Mouse (Mus musculus) frontal cortex, postnatal 14 days (tissue): Measurements from ENCODE around the gene Arhgap29.

ENCODE experiments used
- DNase-seq, 2 experiments: peaks; one replicate each; pipeline ENCODE4 v3.0.0; 2022; ENCODE audit warnings: low spot score in 2 of 2

Gene Arhgap29

DNA sequence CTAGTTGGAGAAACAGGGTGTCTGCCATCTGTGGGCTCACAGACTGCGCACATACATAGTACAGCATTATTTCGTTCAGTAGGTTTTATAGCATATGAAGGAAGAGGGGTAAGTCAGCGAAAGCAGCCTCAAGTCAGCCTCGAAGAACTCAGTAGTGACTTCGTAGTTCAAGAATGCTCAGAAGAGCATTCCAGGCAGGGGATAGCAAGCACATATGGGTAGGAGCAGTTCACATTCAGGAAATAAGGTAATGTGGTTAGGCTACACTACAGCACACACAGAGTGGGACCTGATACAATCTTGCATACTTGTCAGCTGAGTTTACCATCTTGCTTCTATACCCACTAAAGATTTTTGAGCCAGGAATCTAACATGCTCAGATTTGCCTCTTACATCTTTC lies 58.0 kb downstream of the Arhgap29 start:
- no peak for DNase-seq

GRCm38 (mm10) chr3:122012464-122012863 lies 60.1 kb downstream of the Arhgap29 start:
- no peak for DNase-seq

GRCm38 (mm10) chr3:122018421-122018820 lies 66.1 kb downstream of the Arhgap29 start:
- DNase-seq: no peak

DNA sequence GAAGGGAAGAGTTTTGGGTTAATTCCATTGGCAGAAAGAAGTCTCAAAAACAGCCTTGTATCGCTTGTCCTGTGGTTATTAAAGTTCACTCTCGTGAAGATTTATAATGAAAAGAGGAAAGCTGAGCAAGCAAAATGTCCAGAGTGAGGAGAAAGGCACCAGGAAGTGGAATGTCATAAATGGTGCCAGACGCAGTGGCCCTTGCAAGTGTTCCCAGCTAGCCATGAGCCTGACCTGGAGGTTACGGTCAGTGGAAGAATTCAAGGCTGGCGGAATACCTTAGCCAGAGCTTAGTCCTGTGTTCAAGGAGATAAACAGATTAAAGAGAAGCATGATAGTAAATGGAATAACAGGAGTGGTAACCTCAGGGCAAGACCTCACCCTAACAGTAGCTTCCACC lies 66.8 kb downstream of the Arhgap29 start:
- no peak for DNase-seq

DNA sequence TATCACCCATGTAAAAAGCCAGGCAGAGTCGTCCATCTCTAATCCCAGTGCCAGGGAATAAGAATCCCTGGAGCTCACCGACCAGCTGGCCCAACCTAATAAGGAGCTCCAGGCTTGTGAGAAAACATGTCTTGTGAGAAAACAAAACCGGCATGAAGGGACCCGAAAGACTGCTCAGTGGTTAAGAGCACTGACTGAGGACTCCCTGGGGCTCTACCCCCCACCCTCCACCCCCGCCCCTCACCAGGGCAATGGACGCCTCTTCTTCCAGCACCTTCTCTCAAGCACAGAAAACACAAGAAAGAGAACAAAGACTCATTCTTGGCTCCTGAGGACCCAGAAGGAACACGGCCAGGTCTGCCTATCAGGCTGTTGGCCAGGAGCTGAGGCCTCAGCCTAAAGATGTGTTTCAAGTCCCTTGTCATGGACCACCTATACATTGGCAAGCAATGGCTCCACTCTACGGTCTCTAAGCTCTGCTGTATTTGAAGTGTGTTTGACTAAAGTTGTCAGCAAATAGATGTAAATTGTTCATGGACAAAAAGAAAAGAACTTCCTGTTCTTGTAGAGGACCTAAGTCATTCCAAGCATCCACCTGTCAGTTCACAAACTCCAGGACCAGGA lies 68.8 kb downstream of the Arhgap29 start:
- no peak for DNase-seq

- DNase-seq: no peak
Measured at GRCm38 (mm10) chr3:122022355-122022754, 70.0 kb downstream of the Arhgap29 start.

GRCm38 (mm10) chr3:122026676-122027075 lies 74.3 kb downstream of the Arhgap29 start:
- DNase-seq: no peak

DNA sequence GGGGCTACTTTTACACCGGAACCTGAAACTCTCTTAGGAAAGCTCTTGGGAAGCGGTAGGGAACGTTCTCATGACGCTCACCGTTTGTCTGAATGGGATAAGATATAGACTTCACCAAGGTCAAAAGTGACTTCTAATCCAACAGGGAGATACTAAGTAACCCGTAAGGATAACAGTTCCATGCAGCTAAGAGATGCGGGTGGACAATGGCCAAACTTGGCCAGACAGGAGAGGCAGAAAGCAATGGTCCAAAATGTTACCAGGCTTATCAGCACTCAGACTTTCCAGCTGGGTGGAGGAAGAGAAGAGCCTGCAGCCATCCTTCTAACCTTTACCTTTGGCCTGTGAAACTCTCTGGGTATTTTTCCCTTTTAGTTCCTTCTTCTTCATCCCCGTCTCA lies 75.4 kb downstream of the Arhgap29 start:
- DNase-seq: no peak

GRCm38 (mm10) chr3:122033248-122033837 lies 81.0 kb downstream of the Arhgap29 start:
- DNase-seq: no peak

DNA sequence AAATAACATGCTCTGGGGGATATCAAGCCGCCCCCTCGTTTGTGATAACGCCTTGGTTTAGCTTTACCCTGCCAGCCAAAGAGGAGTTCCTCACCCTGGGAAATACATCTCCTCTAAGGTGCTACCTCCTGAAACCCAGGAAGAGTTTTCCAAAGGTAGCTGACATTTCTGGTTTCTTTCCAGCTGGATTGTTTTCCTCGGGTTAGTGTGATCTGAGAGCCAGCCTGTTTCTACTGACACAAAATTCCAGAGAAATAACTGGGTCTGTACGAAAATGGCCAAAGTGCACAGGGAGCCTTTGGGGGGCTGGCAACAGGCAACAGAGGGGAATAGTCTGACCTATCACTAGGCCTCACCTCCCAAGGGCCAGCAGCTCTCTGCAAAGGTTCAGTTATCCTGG lies 81.9 kb downstream of the Arhgap29 start:
- DNase-seq: no peak

GRCm38 (mm10) chr3:122035092-122035491 lies 82.8 kb downstream of the Arhgap29 start:
- no peak for DNase-seq

DNA sequence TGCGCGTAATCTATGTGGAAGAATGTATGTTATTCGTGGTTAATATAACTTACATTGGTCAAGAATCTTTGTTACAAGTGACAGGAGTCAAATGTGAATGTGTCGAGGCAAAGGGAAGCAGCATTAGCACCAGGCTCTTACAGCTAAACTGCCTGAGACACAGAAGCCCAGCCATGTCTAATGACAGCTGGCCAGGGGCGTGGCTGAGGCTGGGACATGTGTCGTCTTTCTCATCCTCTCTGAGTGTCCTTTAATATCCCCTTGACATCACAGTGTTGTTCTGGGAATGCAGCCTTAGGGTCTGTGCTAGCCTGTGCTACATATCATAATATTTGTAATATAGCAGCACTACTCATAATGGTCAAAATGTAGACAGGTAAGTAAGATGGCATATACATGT lies 88.2 kb downstream of the Arhgap29 start:
- DNase-seq: no peak

DNA sequence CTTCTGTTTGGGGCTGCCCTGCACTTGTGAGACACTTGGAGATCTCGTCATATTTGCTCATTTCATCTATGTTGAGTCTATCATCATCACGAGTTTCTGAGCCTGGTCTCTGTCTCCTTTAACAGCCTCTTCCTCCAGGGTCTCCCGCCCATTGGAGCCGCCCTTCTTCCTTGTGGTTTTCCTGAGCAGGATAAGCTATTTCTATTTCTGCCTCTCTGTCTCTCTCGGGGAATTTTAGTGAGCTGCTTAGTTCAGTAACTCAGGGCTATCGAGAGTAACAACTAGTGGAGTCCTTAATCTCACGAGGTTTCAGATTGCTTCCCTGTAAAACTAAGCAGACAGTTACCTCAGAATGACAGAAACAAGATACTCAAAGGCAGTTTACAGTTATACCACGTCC lies 90.8 kb downstream of the Arhgap29 start:
- DNase-seq: no peak

GRCm38 (mm10) chr3:122043799-122044547 lies 91.6 kb downstream of the Arhgap29 start, which contains the start of gene Abca4:
Abca4 (plus strand) TSS chr3:122044443.
- no peak for DNase-seq

GRCm38 (mm10) chr3:122046187-122046620 lies 93.9 kb downstream of the Arhgap29 start:
- DNase-seq: no peak

- DNase-seq: no peak
Measured at GRCm38 (mm10) chr3:122047402-122047801, 95.1 kb downstream of the Arhgap29 start.

DNA sequence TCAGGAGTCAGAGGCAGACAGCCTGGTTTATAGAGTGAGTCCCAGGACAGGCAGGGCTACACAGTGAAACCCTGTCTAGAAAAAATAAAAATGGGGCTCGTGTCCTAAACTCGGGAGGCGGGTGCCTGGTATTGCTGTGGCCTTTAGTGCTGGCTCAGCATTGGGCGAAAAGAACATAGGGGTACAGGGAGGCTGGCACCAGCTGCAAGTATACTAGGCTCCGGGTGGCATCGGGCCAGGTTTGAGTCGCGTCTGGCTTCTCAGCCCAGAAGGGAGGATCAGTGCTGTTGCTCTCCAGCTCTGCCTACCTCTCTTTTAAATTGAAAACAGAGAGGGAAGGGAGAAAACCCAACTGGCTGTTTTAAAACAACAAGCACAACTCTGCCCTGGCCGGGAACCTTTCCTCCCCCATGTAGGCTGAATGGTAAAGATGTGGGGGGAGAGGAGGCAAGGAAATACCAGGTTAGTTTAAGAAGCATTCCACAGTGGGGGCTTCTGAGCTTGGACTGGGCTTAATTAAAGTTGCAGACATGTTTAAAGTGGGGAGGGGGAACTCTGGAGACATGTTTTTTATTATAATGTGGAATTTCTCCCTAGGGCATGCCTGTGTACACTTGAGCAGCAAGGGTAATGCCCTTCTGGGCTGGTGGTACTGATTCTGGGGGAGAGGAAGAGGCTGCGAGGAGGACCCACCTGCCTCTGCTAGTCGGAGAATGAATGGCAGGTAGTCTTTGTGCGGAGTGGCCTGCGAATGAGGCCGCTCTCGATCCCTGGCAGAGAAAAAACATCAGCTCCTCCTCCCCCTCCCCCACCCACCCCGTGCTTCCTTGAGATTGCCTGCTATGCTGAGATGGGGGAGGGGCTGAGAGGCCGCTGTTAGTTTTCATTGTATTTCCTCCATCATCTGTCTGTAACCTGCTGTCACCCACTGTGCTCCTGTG lies 95.8 kb downstream of the Arhgap29 start:
- peak; percentile 23 to 66 for DNase-seq

GRCm38 (mm10) chr3:122049158-122049557 lies 96.8 kb downstream of the Arhgap29 start:
- DNase-seq: no peak

- no peak for DNase-seq
Measured at GRCm38 (mm10) chr3:122058439-122059198, 106.3 kb downstream of the Arhgap29 start.

DNA sequence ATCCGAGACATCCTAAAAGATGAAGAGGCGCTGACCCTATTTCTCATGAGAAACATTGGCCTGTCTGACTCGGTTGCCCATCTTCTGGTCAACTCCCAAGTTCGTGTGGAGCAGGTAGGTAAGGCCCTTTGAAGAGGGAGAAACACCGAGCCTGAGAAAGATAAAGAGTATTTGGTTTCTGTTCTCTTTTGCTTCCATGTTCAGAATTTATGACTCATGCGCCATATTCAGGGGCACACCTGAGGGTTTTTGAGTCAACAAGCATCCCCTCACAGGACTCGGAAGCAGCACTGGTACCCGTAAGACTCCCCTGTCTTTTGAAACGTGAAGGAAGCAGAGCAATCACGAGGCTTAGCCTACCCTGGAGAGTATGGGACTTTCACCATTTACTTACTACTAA lies 110.2 kb downstream of the Arhgap29 start:
- no peak for DNase-seq
